Mouse (Mus musculus): Measurements from ENCODE around the gene Plekhj1.

- no peak for TF ChIP-seq EP300 (IDR thresholded peaks at IDR 0.05)
- TF ChIP-seq CTCF (IDR thresholded peaks at IDR 0.05) = no peak
These were observed 14.9 kb upstream of the Plekhj1 start, which contains the start of gene Jsrp1 for GRCm38 (mm10) chr10:80813366-80813765.

Data from lung, postnatal 0 days (tissue).